Mouse (Mus musculus) forebrain, embryonic 16.5 days (tissue): ENCODE data around the gene Tgif2. TPM values are rescaled to one million over a fixed set of nuclear protein-coding genes. Genes with fewer than 3 reads are reported as not detected.
"Not testable (repeated sequence)": the region's sequence is repeated elsewhere in the genome, so short reads cannot be mapped to it uniquely, and the experiment has no call there.

Experiments
- ATAC-seq: fragments of 200-750 bp; cut with Nextera tagmentation; 2 replicates; pipeline ENCODE4 v1.8.0; 2017; ENCODE audit warnings: mild to moderate bottlenecking, moderate library complexity
- H3K27ac ChIP-seq: fragments of 300-500 bp; sonication (generic); 2 replicates; pipeline ENCODE4 v1.5.1; 2014; ENCODE audit warnings: low read length, control low read depth
- H3K27me3 ChIP-seq: fragments of 300-500 bp; sonication (generic); replicated peaks from 2 replicates; pipeline ENCODE4 v1.6.1; 2014; ENCODE audit warnings: low read length; ENCODE audit not compliant: control insufficient read depth, insufficient read depth
- H3K36me3 ChIP-seq: fragments of 300-500 bp; sonication (generic); 2 replicates; pipeline ENCODE4 v1.6.1; 2014; ENCODE audit not compliant: control insufficient read depth, insufficient read depth
- H3K4me1 ChIP-seq: fragments of 300-500 bp; sonication (generic); replicated peaks from 2 replicates; pipeline ENCODE4 v1.6.1; 2014; ENCODE audit warnings: low read length; ENCODE audit not compliant: control insufficient read depth, insufficient read depth
- H3K4me2 ChIP-seq: fragments of 300-500 bp; sonication (generic); 2 replicates; pipeline ENCODE4 v1.6.1; 2014; ENCODE audit warnings: mild to moderate bottlenecking, low read length, control low read depth
- H3K4me3 ChIP-seq: fragments of 300-500 bp; sonication (generic); replicated peaks from 2 replicates; pipeline ENCODE4 v1.5.1; 2014; ENCODE audit warnings: mild to moderate bottlenecking, low read length, control low read depth
- H3K9ac ChIP-seq: fragments of 300-500 bp; sonication (generic); replicated peaks from 2 replicates; pipeline ENCODE4 v1.6.1; 2014; ENCODE audit warnings: low read depth, low read length, control low read depth
- H3K9me3 ChIP-seq: fragments of 300-500 bp; sonication (generic); 2 replicates; pipeline ENCODE4 v1.6.1; 2016; ENCODE audit warnings: low read length; ENCODE audit not compliant: control insufficient read depth
- WGBS: fragments of 180-500 bp; shearing (Covaris S2); extraction: QIAGEN DNeasy Blood & Tissue Kit; methylation state at CpG from one replicate; pipeline ENCODE4 v1.1.7; 2014; 5-methylcytosine and 5-hydroxymethylcytosine counted together
- polyA plus RNA-seq: library from polyadenylated mRNA; unstranded; fragments of >200 nt; fragmentation: Nextera tagmentation; extraction: Ambion mirVana; gene quantifications from 2 replicates; pipeline ENCODE4 v1.2.1, GENCODE M21; 2015

Gene Tgif2
- polyA plus RNA-seq, 1 experiment from 2014 or later, result 33.1 TPM

GRCm38 (mm10) chr2:156882431-156883001, 42.7 kb downstream of the Tgif2 start:
- H3K9me3 ChIP-seq, result no peaks in the 10 kb centered on the region
- no peaks in the 10 kb centered on the region for H3K36me3 ChIP-seq
- no peak overlapping the region for H3K9ac ChIP-seq
- no peak for ATAC-seq
- H3K4me1 ChIP-seq, result no peaks in the 10 kb centered on the region
- 51% methylated on average over 10 of the region's 10 CpGs for WGBS
- H3K27me3 ChIP-seq, result no peaks in the 10 kb centered on the region
- no peak overlapping the region for H3K27ac ChIP-seq
- H3K4me2 ChIP-seq, result no peak overlapping the region
- no peak overlapping the region for H3K4me3 ChIP-seq

DNA sequence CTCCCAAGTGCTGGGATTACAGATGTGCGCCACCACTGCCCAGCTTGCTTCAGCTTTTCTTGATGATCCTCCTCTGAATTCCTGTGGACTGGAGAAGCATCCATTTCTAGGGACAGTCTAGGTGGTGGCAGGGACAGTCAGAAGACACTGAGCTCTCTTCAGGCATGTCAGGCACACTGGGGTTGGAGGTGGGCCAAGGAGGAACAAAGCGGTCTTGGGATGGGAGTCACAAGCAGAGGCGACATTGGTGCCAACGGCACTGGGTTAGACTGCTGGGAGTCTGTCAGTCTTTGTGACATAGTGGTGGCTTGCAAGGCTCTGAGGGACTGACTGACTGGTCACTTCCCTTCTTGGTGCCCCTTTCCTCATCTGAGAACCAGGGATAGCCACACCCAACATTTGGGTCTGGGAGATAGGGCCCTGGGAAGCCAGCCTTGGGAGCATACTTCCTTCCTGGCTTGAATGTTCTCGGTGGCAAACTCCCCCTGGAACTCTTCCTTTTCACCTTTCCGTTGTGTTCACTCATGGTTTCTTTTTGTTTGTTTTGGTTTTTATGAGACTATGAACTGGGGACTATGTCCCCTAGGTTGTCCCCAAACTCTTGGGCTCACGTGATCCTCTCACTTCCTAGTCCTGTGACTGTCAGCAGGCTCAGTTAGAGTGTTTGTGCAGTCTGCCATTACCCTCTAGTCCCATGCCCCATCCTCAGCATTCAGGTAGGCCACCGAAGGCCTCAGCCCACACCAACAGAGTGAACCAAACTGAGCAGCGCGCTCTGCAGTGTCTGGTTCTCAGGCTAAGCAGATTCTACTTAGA, 44.8 kb downstream of the Tgif2 start:
- Histone ChIP-seq H3K4me2 (no peak overlapping the region), H3K4me1 (no peaks in the 10 kb centered on the region), H3K4me3 (no peak overlapping the region), H3K27ac (no peak overlapping the region), H3K9me3 (no peaks in the 10 kb centered on the region), H3K36me3 (no peaks in the 10 kb centered on the region), H3K27me3 (no peaks in the 10 kb centered on the region), H3K9ac (no peak overlapping the region)
- 86% methylated on average over 10 of the region's 10 CpGs for WGBS
- ATAC-seq, result no peak

DNA sequence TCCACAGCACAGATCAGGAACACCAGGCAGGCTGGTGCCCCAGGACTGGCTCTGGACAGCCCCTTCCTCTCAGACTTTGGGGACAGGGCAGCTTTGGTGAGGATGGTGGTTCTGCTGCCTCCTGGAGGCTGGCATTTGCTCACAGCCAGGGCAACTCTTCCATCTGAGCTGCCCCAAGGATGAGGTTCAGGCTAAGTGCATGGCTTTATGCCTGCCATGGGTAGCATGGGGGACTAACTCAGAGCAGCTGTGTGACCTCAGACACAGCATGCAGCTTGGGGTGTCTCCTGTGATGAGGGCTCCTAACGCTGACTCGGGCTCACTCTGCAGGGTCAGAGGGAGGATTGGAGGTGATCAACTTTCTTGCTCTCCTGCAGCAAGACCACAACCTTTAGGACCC, 45.9 kb downstream of the Tgif2 start:
- not testable (repeated sequence) for ATAC-seq, H3K27ac ChIP-seq, H3K36me3 ChIP-seq, H3K27me3 ChIP-seq, H3K4me1 ChIP-seq, H3K4me2 ChIP-seq, H3K9me3 ChIP-seq, H3K4me3 ChIP-seq, H3K9ac ChIP-seq
- WGBS, result 88% methylated on average over 2 of the region's 2 CpGs

- Histone ChIP-seq H3K36me3 (no peaks in the 10 kb centered on the region), H3K4me1 (no peaks in the 10 kb centered on the region), H3K27ac (no peak overlapping the region), H3K4me3 (no peak overlapping the region), H3K9me3 (no peaks in the 10 kb centered on the region), H3K27me3 (no peaks in the 10 kb centered on the region), H3K9ac (no peak overlapping the region), H3K4me2 (no peak overlapping the region)
- WGBS, result 85% methylated on average over 10 of the region's 10 CpGs
- no peak for ATAC-seq
Observed at GRCm38 (mm10) chr2:156886084-156886631, 46.4 kb downstream of the Tgif2 start.

DNA sequence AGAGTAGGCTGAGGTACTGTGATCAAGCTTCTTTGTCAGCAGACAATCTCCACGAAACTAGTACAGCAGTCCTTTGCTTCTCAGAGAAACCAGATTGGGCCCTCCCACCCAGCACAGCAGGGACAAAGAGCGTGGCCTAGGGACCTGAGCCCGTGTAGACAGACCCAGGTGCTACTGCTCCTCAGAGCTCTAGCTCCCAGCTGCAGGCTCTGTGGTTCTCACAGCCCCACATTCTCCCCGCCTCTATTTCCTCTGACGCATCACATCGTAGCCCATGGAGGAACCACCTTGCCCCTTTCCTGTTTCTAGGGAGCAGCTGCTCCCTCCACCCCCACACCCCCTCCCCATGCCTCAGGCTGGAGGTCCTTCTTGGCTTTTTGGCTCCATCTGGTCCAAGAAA, 47.2 kb downstream of the Tgif2 start, which contains the start of gene Sla2:
Gene Sla2, minus strand, starts transcription at position 176 of the 400 bp plus-strand sequence.
- no peaks in the 10 kb centered on the region for H3K27me3 ChIP-seq
- no peak within 1 kb of the TSS for H3K9ac ChIP-seq
- ATAC-seq, result no peak
- no peaks in the 10 kb centered on the region for H3K36me3 ChIP-seq
- no peak within 1 kb of the TSS for H3K4me2 ChIP-seq
- WGBS, result 80% methylated on average over 6 of the region's 6 CpGs
- H3K9me3 ChIP-seq, result no peaks in the 10 kb centered on the region
- H3K4me1 ChIP-seq, result no peaks in the 10 kb centered on the region
- no peak within 1 kb of the TSS for H3K4me3 ChIP-seq
- no peak within 1 kb of the TSS for H3K27ac ChIP-seq

DNA sequence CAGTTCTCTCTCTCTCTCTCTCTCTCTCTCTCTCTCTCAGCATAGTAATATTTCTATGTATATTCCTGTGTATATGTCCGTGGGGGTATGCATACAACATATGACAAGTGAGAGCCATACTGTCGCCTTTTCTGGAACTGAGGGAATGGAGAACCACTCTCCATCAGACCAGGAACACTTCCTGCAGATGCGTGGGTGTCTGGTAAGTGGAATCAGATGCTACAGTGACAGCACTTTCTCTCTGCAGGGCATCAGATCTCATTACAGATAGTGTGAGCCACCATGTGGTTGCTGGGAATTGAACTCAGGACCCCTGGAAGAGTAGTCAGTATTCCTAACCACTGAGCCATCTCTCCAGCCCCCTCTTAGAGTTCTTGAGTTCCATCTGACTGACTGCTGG, 48.7 kb downstream of the Tgif2 start:
- ATAC-seq, result no peak
- Histone ChIP-seq H3K9ac (no peak overlapping the region), H3K27ac (no peak overlapping the region)

GRCm38 (mm10) chr2:156892240-156892639, 52.4 kb downstream of the Tgif2 start:
- Histone ChIP-seq H3K4me2 (no peak overlapping the region), H3K36me3 (no peaks in the 10 kb centered on the region), H3K4me1 (peaks cover 3% of the 10 kb centered on the region; the same call in 1 of the 2 replicates), H3K9me3 (no peaks in the 10 kb centered on the region), H3K27me3 (no peaks in the 10 kb centered on the region), H3K27ac (no peak overlapping the region), H3K9ac (no peak overlapping the region), H3K4me3 (no peak overlapping the region)
- WGBS, result 35% methylated on average over 3 of the region's 3 CpGs
- 0 out of 2 replicates have a peak, but pooled peaks have one; percentile 49 for ATAC-seq

More for the DNA sequence above, 48.7 kb downstream of the Tgif2 start:
- no peaks in the 10 kb centered on the region for H3K27me3 ChIP-seq
- no peak overlapping the region for H3K4me3 ChIP-seq
- 77% methylated on average over 3 of the region's 3 CpGs for WGBS
- H3K36me3 ChIP-seq, result no peaks in the 10 kb centered on the region
- no peaks in the 10 kb centered on the region for H3K9me3 ChIP-seq
- peaks cover 3% of the 10 kb centered on the region; the same call in 1 of the 2 replicates for H3K4me1 ChIP-seq
- no peak overlapping the region for H3K4me2 ChIP-seq

GRCm38 (mm10) chr2:156892821-156893220, 53.0 kb downstream of the Tgif2 start:
- ATAC-seq, result no peak
- H3K4me3 ChIP-seq, result no peak overlapping the region
- 72% methylated on average over 6 of the region's 6 CpGs for WGBS
- H3K4me1 ChIP-seq, result peaks cover 3% of the 10 kb centered on the region; the same call in 1 of the 2 replicates
- H3K9me3 ChIP-seq, result no peaks in the 10 kb centered on the region
- no peak overlapping the region for H3K4me2 ChIP-seq
- H3K27me3 ChIP-seq, result no peaks in the 10 kb centered on the region
- no peak overlapping the region for H3K27ac ChIP-seq
- no peak overlapping the region for H3K9ac ChIP-seq
- H3K36me3 ChIP-seq, result no peaks in the 10 kb centered on the region

DNA sequence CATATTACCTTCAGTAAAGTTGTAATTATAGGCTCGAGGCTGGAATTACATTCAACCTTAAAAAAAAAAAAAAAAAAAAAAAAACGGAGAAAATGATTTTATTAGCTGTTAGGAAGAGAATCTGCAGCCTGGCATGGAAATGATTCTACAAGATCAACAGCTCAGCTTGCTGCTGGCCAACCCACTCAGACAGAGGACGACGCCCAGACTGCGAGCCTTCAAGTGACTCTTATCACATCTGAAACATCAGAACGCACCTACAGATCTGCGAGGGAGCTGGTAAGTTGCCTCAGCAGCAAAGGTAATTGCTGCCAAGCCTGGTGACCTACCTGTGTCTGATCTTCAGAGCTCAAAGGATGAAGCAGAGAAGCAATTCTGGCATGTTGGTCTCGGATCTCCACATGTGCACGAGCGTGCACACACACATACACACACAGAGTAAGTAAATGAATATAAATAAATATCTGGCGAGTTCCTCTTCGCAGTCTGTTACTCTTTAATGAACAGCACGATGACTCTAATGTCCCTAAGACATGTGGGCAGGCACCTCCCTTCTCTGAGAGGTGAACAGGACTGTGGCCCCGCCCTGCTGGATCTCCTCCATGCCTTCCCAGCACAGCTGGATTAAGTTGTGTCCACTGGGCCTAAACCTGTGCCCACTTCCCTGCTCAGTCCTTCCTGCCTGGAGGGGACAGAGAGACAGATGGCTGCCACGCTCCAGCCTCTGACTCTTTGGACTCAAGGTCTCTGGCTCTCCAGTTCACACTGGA, 54.9 kb downstream of the Tgif2 start:
- no peaks in the 10 kb centered on the region for H3K27me3 ChIP-seq
- no peaks in the 10 kb centered on the region for H3K36me3 ChIP-seq
- H3K4me3 ChIP-seq, result no peak overlapping the region
- H3K4me1 ChIP-seq, result peaks cover 3% of the 10 kb centered on the region; the same call in 1 of the 2 replicates
- 85% methylated on average over 15 of the region's 15 CpGs for WGBS
- no peak overlapping the region for H3K4me2 ChIP-seq
- H3K9me3 ChIP-seq, result no peaks in the 10 kb centered on the region
- H3K27ac ChIP-seq, result no peak overlapping the region
- no peak overlapping the region for H3K9ac ChIP-seq
- no peak for ATAC-seq
